Comparison of ENCODE assay signal across 19 mouse cellular contexts in genomic region chr9:119353926-119354325, GRCm38 (mm10). TPM values are rescaled to one million over a fixed set of nuclear protein-coding genes. Genes with fewer than 3 reads are reported as not detected.
DNase-seq lines count a peak whose midpoint lies in the region; ATAC-seq and TF ChIP-seq lines count a peak whose summit lies in the region.
"Had no signal": no experiment of that assay in that cellular context is flagged by ENCODE, and none has a peak within 500 bp of the region (broad histone marks: within the 10 kb centered on the region; RNA-seq: fewer than 3 reads in every experiment).

No protein-coding gene starts in this region.

- DNase-seq in liver, adult 2 months (ENCODE audit: extremely low read depth, low read depth, low spot score) = peak; percentile 58
- no peak for DNase-seq in liver, postnatal 0 days
- peak; percentile 24 for DNase-seq in kidney, postnatal 0 days (ENCODE audit: low spot score)
- DNase-seq in kidney, postnatal 25 days = peak; percentile 55 to 76
- DNase-seq in left cerebral cortex, adult 18-20 months (ENCODE audit: low spot score in 2 of 2) = no peak
- no peak for DNase-seq in embryonic facial prominence, embryonic 10.5 days (ENCODE audit: low spot score)
- DNase-seq: adrenal gland, adult 2 months; adrenal gland, postnatal 25 days; cerebellum, adult 18-20 months; cerebellum, adult 9-11 months; cerebellum, postnatal 36 days; forebrain, postnatal 0 days; gastrocnemius, adult 2 months; gastrocnemius, postnatal 25 days had no signal

- no peak overlapping the region for H3K9ac ChIP-seq in liver, adult 2 months (ENCODE audit: low read depth, low read length)
- no peak overlapping the region for H3K9ac ChIP-seq in liver, postnatal 0 days (replicated peaks)
- H3K9ac ChIP-seq in kidney, postnatal 0 days (ENCODE audit: low read depth, low read length) = no peak overlapping the region
- H3K9ac ChIP-seq: forebrain, embryonic 13.5 days; forebrain, postnatal 0 days; heart, embryonic 12.5 days had no signal

- no peaks in the 10 kb centered on the region for H3K27me3 ChIP-seq in liver, adult 2 months (ENCODE audit: control insufficient read depth, insufficient read depth, low read length)
- no peaks in the 10 kb centered on the region for H3K27me3 ChIP-seq in liver, postnatal 0 days (ENCODE audit: insufficient read depth, low read length)
- H3K27me3 ChIP-seq in kidney, postnatal 0 days (ENCODE audit: insufficient read depth, low read length) = no peaks in the 10 kb centered on the region
- H3K27me3 ChIP-seq in embryonic facial prominence, embryonic 10.5 days (replicated peaks; ENCODE audit: low read depth, poor library complexity, severe bottlenecking) = peaks cover 5% of the 10 kb centered on the region; the same call in 1 of the 2 replicates
- H3K27me3 ChIP-seq: forebrain, embryonic 13.5 days; heart, embryonic 12.5 days had no signal

- no peak for TF ChIP-seq EP300 in liver, postnatal 0 days (IDR thresholded peaks at IDR 0.05; ENCODE audit: low read depth)

- no peak overlapping the region for H3K27ac ChIP-seq in liver, adult 2 months (replicated peaks; ENCODE audit: insufficient read depth, low read depth, low read length)
- H3K27ac ChIP-seq in liver, postnatal 0 days (ENCODE audit: low read depth) = no peak overlapping the region
- H3K27ac ChIP-seq in kidney, postnatal 0 days = no peak overlapping the region
- no peak overlapping the region for H3K27ac ChIP-seq in embryonic facial prominence, embryonic 10.5 days (replicated peaks)
- H3K27ac ChIP-seq: forebrain, embryonic 13.5 days; gastrocnemius, adult 2 months; hindbrain, embryonic 10.5 days had no signal

- TF ChIP-seq POLR2A in liver, adult 2 months (IDR thresholded peaks at IDR 0.05; ENCODE audit: extremely low read depth, insufficient read depth, low read length) = no peak

- H3K79me2 ChIP-seq in liver, adult 2 months (ENCODE audit: control insufficient read depth, insufficient read depth, low read length) = peaks cover 3% of the 10 kb centered on the region; the same call in 1 of the 2 replicates

- ATAC-seq in liver, postnatal 0 days = no peak
- ATAC-seq in kidney, postnatal 0 days (replicated peaks; ENCODE audit: low FRiP score, low read depth) = no peak
- ATAC-seq: forebrain, embryonic 13.5 days; forebrain, postnatal 0 days had no signal

- TF ChIP-seq CTCF in liver, adult 2 months (IDR thresholded peaks at IDR 0.05; ENCODE audit: low read depth, low read length) = no peak
- no peak for TF ChIP-seq CTCF in liver, postnatal 0 days (IDR thresholded peaks at IDR 0.05; ENCODE audit: low read depth)
- TF ChIP-seq CTCF in kidney, postnatal 0 days (IDR thresholded peaks at IDR 0.05; ENCODE audit: low read depth) = no peak

- WGBS in liver, adult 2 months = 28% methylated on average over 6 of the region's 6 CpGs
- WGBS in liver, postnatal 0 days (ENCODE audit: insufficient replicate concordance) = 59% methylated on average over 6 of the region's 6 CpGs
- 55% methylated on average over 6 of the region's 6 CpGs for WGBS in kidney, postnatal 0 days
- 79% methylated on average over 6 of the region's 6 CpGs for WGBS in embryonic facial prominence, embryonic 10.5 days

- H3K36me3 ChIP-seq in liver, adult 2 months (ENCODE audit: control insufficient read depth, insufficient read depth, low read length) = peaks cover 5% of the 10 kb centered on the region; the same call in 1 of the 2 replicates
- H3K36me3 ChIP-seq in liver, postnatal 0 days (replicated peaks; ENCODE audit: insufficient read depth, low read length) = peaks cover 9% of the 10 kb centered on the region
- no peaks in the 10 kb centered on the region for H3K36me3 ChIP-seq in kidney, postnatal 0 days (ENCODE audit: insufficient read depth, low read length)
- H3K36me3 ChIP-seq in embryonic facial prominence, embryonic 10.5 days (replicated peaks) = peaks cover 26% of the 10 kb centered on the region

- H3K4me1 ChIP-seq in liver, adult 2 months (ENCODE audit: control insufficient read depth, insufficient read depth, low read length) = peaks cover 3% of the 10 kb centered on the region
- H3K4me1 ChIP-seq in liver, postnatal 0 days (ENCODE audit: insufficient read depth) = peaks cover 3% of the 10 kb centered on the region; the same call in 1 of the 2 replicates
- H3K4me1 ChIP-seq in kidney, postnatal 0 days (replicated peaks; ENCODE audit: insufficient read depth, low read length) = no peaks in the 10 kb centered on the region
- peaks cover 15% of the 10 kb centered on the region for H3K4me1 ChIP-seq in embryonic facial prominence, embryonic 10.5 days
- H3K4me1 ChIP-seq: heart, embryonic 12.5 days had no signal

- no peak overlapping the region for H3K4me2 ChIP-seq in liver, postnatal 0 days (ENCODE audit: low read depth, low read length)
- no peak overlapping the region for H3K4me2 ChIP-seq in kidney, postnatal 0 days (ENCODE audit: low read length)
- H3K4me2 ChIP-seq: forebrain, embryonic 13.5 days; heart, embryonic 12.5 days had no signal

- H3K4me3 ChIP-seq in liver, adult 2 months (ENCODE audit: insufficient read depth, low read depth, low read length) = no peak overlapping the region
- no peak overlapping the region for H3K4me3 ChIP-seq in liver, postnatal 0 days (ENCODE audit: low read depth, low read length)
- no peak overlapping the region for H3K4me3 ChIP-seq in kidney, postnatal 0 days (replicated peaks; ENCODE audit: low read depth, low read length)
- H3K4me3 ChIP-seq in embryonic facial prominence, embryonic 10.5 days = no peak overlapping the region
- H3K4me3 ChIP-seq: forebrain, embryonic 13.5 days; gastrocnemius, adult 2 months; heart, embryonic 12.5 days; hindbrain, embryonic 10.5 days had no signal

- H3K9me3 ChIP-seq in liver, postnatal 0 days (ENCODE audit: low read length) = no peaks in the 10 kb centered on the region
- H3K9me3 ChIP-seq in kidney, postnatal 0 days (replicated peaks; ENCODE audit: low read length) = no peaks in the 10 kb centered on the region
- no peaks in the 10 kb centered on the region for H3K9me3 ChIP-seq in embryonic facial prominence, embryonic 10.5 days
- H3K9me3 ChIP-seq: forebrain, embryonic 13.5 days; heart, embryonic 12.5 days; hindbrain, embryonic 10.5 days had no signal

RNA-seq across cellular contexts. Expression of gene Xylb, which starts 3.3 kb away (rescaled TPM):
- total RNA-seq in liver, adult 2 months (2014; rRNA removed) = 204 and 276 TPM in 2 replicates
- 154 and 166 TPM in 2 replicates for polyA plus RNA-seq in liver, adult 2 months (2012; rRNA removed)
- polyA plus RNA-seq in liver, postnatal 0 days (2015; fragmentation: Nextera tagmentation; extraction: Ambion mirVana) = 8.2 and 9.2 TPM in 2 replicates
- 43.8 and 47.8 TPM in 2 replicates for polyA plus RNA-seq in kidney, postnatal 0 days (2015; fragmentation: Nextera tagmentation; extraction: Ambion mirVana)
- 1 to 10 TPM; 4.1 to 4.3 TPM for total RNA-seq in left cerebral cortex, adult 18-20 months (2021)
- polyA plus RNA-seq in embryonic facial prominence, embryonic 10.5 days (2016; fragmentation: Nextera tagmentation; extraction: Ambion mirVana) = 9.3 and 9.8 TPM in 2 replicates

RNA-seq across cellular contexts. Expression of gene Slc22a14, which starts 11.4 kb away (rescaled TPM):
- not detected in 2 replicates for total RNA-seq in liver, adult 2 months (2014; rRNA removed)
- polyA plus RNA-seq in liver, adult 2 months (2012; rRNA removed) = not detected in 2 replicates
- not detected in 2 replicates for polyA plus RNA-seq in liver, postnatal 0 days (2015; fragmentation: Nextera tagmentation; extraction: Ambion mirVana)
- 0.34 and 0.38 TPM in 2 replicates for polyA plus RNA-seq in kidney, postnatal 0 days (2015; fragmentation: Nextera tagmentation; extraction: Ambion mirVana)
- not detected for total RNA-seq in left cerebral cortex, adult 18-20 months (2021)
- not detected in 2 replicates for polyA plus RNA-seq in embryonic facial prominence, embryonic 10.5 days (2016; fragmentation: Nextera tagmentation; extraction: Ambion mirVana)
- total RNA-seq: adrenal gland, postnatal 25 days; forebrain, postnatal 0 days; gastrocnemius, adult 2 months; gastrocnemius, postnatal 25 days; granulocyte monocyte progenitor cell, adult 5-6 weeks had no signal
- polyA plus RNA-seq: adrenal gland, adult 2 months; embryonic facial prominence, embryonic 14.5 days; forebrain, embryonic 13.5 days; forebrain, postnatal 0 days; heart, embryonic 12.5 days had no signal

RNA-seq across cellular contexts. Expression of gene Myd88, which starts 12.7 kb away (rescaled TPM):
- total RNA-seq in liver, adult 2 months (2014; rRNA removed) = 4.8 and 6.3 TPM in 2 replicates
- polyA plus RNA-seq in liver, adult 2 months (2012; rRNA removed) = 9.8 and 11.3 TPM in 2 replicates
- polyA plus RNA-seq in liver, postnatal 0 days (2015; fragmentation: Nextera tagmentation; extraction: Ambion mirVana) = 15.6 and 16.7 TPM in 2 replicates
- 26.5 and 29.3 TPM in 2 replicates for polyA plus RNA-seq in kidney, postnatal 0 days (2015; fragmentation: Nextera tagmentation; extraction: Ambion mirVana)
- 1 to 10 TPM; 6.5 to 7.9 TPM for total RNA-seq in left cerebral cortex, adult 18-20 months (2021)
- polyA plus RNA-seq in embryonic facial prominence, embryonic 10.5 days (2016; fragmentation: Nextera tagmentation; extraction: Ambion mirVana) = 8.3 and 9.9 TPM in 2 replicates

RNA-seq across cellular contexts. Expression of gene Acaa1a, which starts 14.4 kb away (rescaled TPM):
- 155 and 170 TPM in 2 replicates for total RNA-seq in liver, adult 2 months (2014; rRNA removed)
- 280 and 328 TPM in 2 replicates for polyA plus RNA-seq in liver, adult 2 months (2012; rRNA removed)
- polyA plus RNA-seq in liver, postnatal 0 days (2015; fragmentation: Nextera tagmentation; extraction: Ambion mirVana) = 132 and 141 TPM in 2 replicates
- polyA plus RNA-seq in kidney, postnatal 0 days (2015; fragmentation: Nextera tagmentation; extraction: Ambion mirVana) = 122 and 128 TPM in 2 replicates
- total RNA-seq in left cerebral cortex, adult 18-20 months (2021) = 10 to 100 TPM; 63.9 to 70.5 TPM
- polyA plus RNA-seq in embryonic facial prominence, embryonic 10.5 days (2016; fragmentation: Nextera tagmentation; extraction: Ambion mirVana) = 75.2 and 76.8 TPM in 2 replicates

RNA-seq across cellular contexts. Expression of gene Oxsr1, which starts 31.7 kb away (rescaled TPM):
- 14.2 and 15.6 TPM in 2 replicates for total RNA-seq in liver, adult 2 months (2014; rRNA removed)
- polyA plus RNA-seq in liver, adult 2 months (2012; rRNA removed) = 7.6 and 8.6 TPM in 2 replicates
- 3.8 and 4.1 TPM in 2 replicates for polyA plus RNA-seq in liver, postnatal 0 days (2015; fragmentation: Nextera tagmentation; extraction: Ambion mirVana)
- polyA plus RNA-seq in kidney, postnatal 0 days (2015; fragmentation: Nextera tagmentation; extraction: Ambion mirVana) = 10.8 and 11.0 TPM in 2 replicates
- total RNA-seq in left cerebral cortex, adult 18-20 months (2021) = 10 to 100 TPM; 32.1 to 33.8 TPM
- 12.1 and 12.3 TPM in 2 replicates for polyA plus RNA-seq in embryonic facial prominence, embryonic 10.5 days (2016; fragmentation: Nextera tagmentation; extraction: Ambion mirVana)

Comparison
In these comparisons a context has a peak if more than half of its experiments do, and no peak if none do; other contexts are left out.
1. DNase-seq: peak in liver, adult 2 months (single experiment), kidney, postnatal 0 days (single experiment) and kidney, postnatal 25 days (2 of 2); none in liver, postnatal 0 days (single experiment), left cerebral cortex, adult 18-20 months (0 of 2) and embryonic facial prominence, embryonic 10.5 days (single experiment).